Mouse (Mus musculus) bone marrow macrophage, adult 2 months (primary cell): ENCODE measurements at regions not wholly inside any gene's neighbourhood (a gene's known extent, or its start where the extent isn't known, plus 50 kb on each side); places are given as distances from the start of the nearest gene placed in this dataset.
"Not testable (repeated sequence)": the region's sequence is repeated elsewhere in the genome, so short reads cannot be mapped to it uniquely, and the experiment has no call there.

Experiments used
- CTCF ChIP-seq: IDR thresholded peaks from 2 replicates; pipeline ENCODE4 v1.5.1; 2012; ENCODE audit warnings: low read depth, mild to moderate bottlenecking, low read length, moderate library complexity
- POLR2A ChIP-seq: IDR thresholded peaks from 2 replicates; pipeline ENCODE4 v1.6.1; 2012; ENCODE audit warnings: mild to moderate bottlenecking, low read depth, low read length, borderline replicate concordance

DNA sequence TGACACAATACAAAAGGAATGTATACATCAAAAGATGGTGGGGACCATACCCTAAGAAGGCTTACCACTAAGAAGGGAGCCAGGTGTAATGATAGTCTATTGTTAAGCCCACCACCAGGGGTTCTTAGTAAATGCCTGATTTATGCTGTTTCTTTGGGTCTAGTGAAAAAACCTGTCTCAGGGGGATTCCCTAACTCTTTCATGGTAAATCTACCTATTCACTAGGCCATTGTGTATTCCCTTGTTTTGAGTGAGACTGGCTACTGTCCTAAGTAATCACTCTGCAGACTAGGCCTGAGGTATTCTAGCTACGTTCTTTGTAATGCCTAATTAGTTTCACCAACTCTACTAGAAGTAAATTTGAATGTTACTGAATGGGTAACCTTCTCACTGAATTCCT is 161.3 kb downstream of the Lyplal1 start:
- not testable (repeated sequence) for TF ChIP-seq POLR2A, CTCF
